ENCODE assay signal across 12 mouse cellular contexts in genomic region chr5:124075716-124076115, GRCm38 (mm10). TPM values are rescaled to one million over a fixed set of nuclear protein-coding genes. Genes with fewer than 3 reads are reported as not detected.
A peak's percentile ranks its signal among the peaks of the same experiment; 100 is the strongest.
DNase-seq lines count a peak whose midpoint lies in the region; ATAC-seq and TF ChIP-seq lines count a peak whose summit lies in the region.
"Had no signal": no experiment of that assay in that cellular context is flagged by ENCODE, and none has a peak within 500 bp of the region (broad histone marks: within the 10 kb centered on the region; RNA-seq: fewer than 3 reads in every experiment).

No protein-coding gene starts in this region.

- H3K27me3 ChIP-seq in kidney, embryonic 14.5 days (ENCODE audit: control insufficient read depth, insufficient read depth, low read length), result no peaks in the 10 kb centered on the region
- no peaks in the 10 kb centered on the region for H3K27me3 ChIP-seq in kidney, adult 2 months (replicated peaks; ENCODE audit: control insufficient read depth, insufficient read depth, low read length)
- no peaks in the 10 kb centered on the region for H3K27me3 ChIP-seq in intestine, embryonic 16.5 days (replicated peaks; ENCODE audit: control insufficient read depth, insufficient read depth, low read length)
- H3K27me3 ChIP-seq in splenic B cell, adult 2 months (ENCODE audit: control insufficient read depth, insufficient read depth, low read length, poor library complexity, severe bottlenecking), result no peaks in the 10 kb centered on the region
- H3K27me3 ChIP-seq: limb, embryonic 12.5 days had no signal

- peak overlapping the region; percentile 51 for H3K27ac ChIP-seq in kidney, embryonic 14.5 days (ENCODE audit: low read depth, low read length)
- H3K27ac ChIP-seq in kidney, adult 2 months (ENCODE audit: insufficient read depth, low read depth, low read length), result no peak overlapping the region
- H3K27ac ChIP-seq in intestine, embryonic 16.5 days (ENCODE audit: low read length), result peak overlapping the region; percentile 77

- H3K4me2 ChIP-seq in kidney, embryonic 14.5 days (replicated peaks; ENCODE audit: low read depth, low read length), result no peak overlapping the region
- H3K4me2 ChIP-seq in intestine, embryonic 16.5 days (ENCODE audit: low read depth, low read length), result no peak overlapping the region
- H3K4me2 ChIP-seq: heart, embryonic 11.5 days; limb, embryonic 12.5 days had no signal

- no peak for TF ChIP-seq CTCF in kidney, adult 2 months (conservative IDR thresholded peaks at IDR 0.05; ENCODE audit: insufficient read depth, insufficient read length, low read depth, low read length)

- ATAC-seq in kidney, embryonic 14.5 days (ENCODE audit: low FRiP score, low TSS enrichment), result no peak
- peak; percentile 3 for ATAC-seq in CD4-positive, CD25-positive, alpha-beta regulatory T cell, adult 4 months
- ATAC-seq in intestine, embryonic 16.5 days, result no peak

- peaks cover 29% of the 10 kb centered on the region; the same call in 1 of the 2 replicates for H3K4me1 ChIP-seq in kidney, embryonic 14.5 days (ENCODE audit: control insufficient read depth, insufficient read depth, low read length)
- no peaks in the 10 kb centered on the region for H3K4me1 ChIP-seq in kidney, adult 2 months (ENCODE audit: control insufficient read depth, insufficient read depth, low read length)
- H3K4me1 ChIP-seq in intestine, embryonic 16.5 days (ENCODE audit: control insufficient read depth, insufficient read depth, low read length), result peaks cover 25% of the 10 kb centered on the region

- no peak for DNase-seq in kidney, adult 2 months
- DNase-seq in splenic B cell, adult 2 months (ENCODE audit: low read depth, low spot score), result peak; percentile 61
- no peak for DNase-seq in gastrocnemius, postnatal 10 days
- DNase-seq in lung, postnatal 10 days, result no peak
- no peak for DNase-seq in cerebellum, adult 8-10 months
- DNase-seq: cerebellum, adult 9-11 months; layer of hippocampus, adult 9-11 months had no signal

- no peak for TF ChIP-seq POLR2A in kidney, adult 2 months (IDR thresholded peaks at IDR 0.05; ENCODE audit: low read depth, low read length)

- no peak overlapping the region for H3K9ac ChIP-seq in kidney, embryonic 14.5 days (ENCODE audit: low read depth, low read length)
- peak overlapping the region; percentile 19; the same call in 1 of the 2 replicates for H3K9ac ChIP-seq in intestine, embryonic 16.5 days (ENCODE audit: low read depth, low read length)
- H3K9ac ChIP-seq: limb, embryonic 12.5 days had no signal

- 62% methylated on average over 9 of the region's 9 CpGs for whole genome bisulfite sequencing in kidney, embryonic 14.5 days
- WGBS in kidney, adult 2 months, result 78% methylated on average over 9 of the region's 9 CpGs
- 72% methylated on average over 9 of the region's 9 CpGs for WGBS in intestine, embryonic 16.5 days

- no peaks in the 10 kb centered on the region for H3K36me3 ChIP-seq in kidney, embryonic 14.5 days (ENCODE audit: control insufficient read depth, insufficient read depth, low read length)
- H3K36me3 ChIP-seq in kidney, adult 2 months (ENCODE audit: control insufficient read depth, insufficient read depth, low read length), result no peaks in the 10 kb centered on the region
- H3K36me3 ChIP-seq in intestine, embryonic 16.5 days (ENCODE audit: control insufficient read depth, insufficient read depth, low read length), result no peaks in the 10 kb centered on the region
- H3K36me3 ChIP-seq in splenic B cell, adult 2 months (ENCODE audit: control insufficient read depth, insufficient read depth, low read length, poor library complexity, severe bottlenecking), result no peaks in the 10 kb centered on the region
- H3K36me3 ChIP-seq: limb, embryonic 12.5 days had no signal

- no peak overlapping the region for H3K4me3 ChIP-seq in kidney, embryonic 14.5 days (ENCODE audit: low read length)
- no peak overlapping the region for H3K4me3 ChIP-seq in kidney, adult 2 months (ENCODE audit: insufficient read depth, low read depth, low read length)
- H3K4me3 ChIP-seq in intestine, embryonic 16.5 days (ENCODE audit: low read length), result no peak overlapping the region
- H3K4me3 ChIP-seq: limb, embryonic 12.5 days had no signal

- no peaks in the 10 kb centered on the region for H3K9me3 ChIP-seq in kidney, embryonic 14.5 days (ENCODE audit: control insufficient read depth, low read length)
- no peaks in the 10 kb centered on the region for H3K9me3 ChIP-seq in intestine, embryonic 16.5 days (ENCODE audit: control insufficient read depth, low read length)
- H3K9me3 ChIP-seq: limb, embryonic 12.5 days had no signal

RNA-seq across cellular contexts. Expression of gene Abcb9, which starts 19.9 kb away (rescaled TPM):
- polyA plus RNA-seq in kidney, embryonic 14.5 days (2014; fragmentation: Nextera tagmentation; extraction: Ambion mirVana), result 0.44 and 0.97 TPM in 2 replicates
- polyA plus RNA-seq in kidney, adult 2 months (2012; rRNA removed), result 8.1 and 8.5 TPM in 2 replicates
- polyA plus RNA-seq in CD4-positive, CD25-positive, alpha-beta regulatory T cell, adult 4 months (2017; shearing (Covaris generic)), result 10 to 100 TPM; 16.1 to 16.6 TPM
- polyA plus RNA-seq in intestine, embryonic 16.5 days (2015; fragmentation: Nextera tagmentation; extraction: Ambion mirVana), result 2.5 and 3.2 TPM in 2 replicates
- total RNA-seq in gastrocnemius, postnatal 10 days (2021), result 1 to 10 TPM; 4.2 to 4.4 TPM

RNA-seq across cellular contexts. Expression of gene Ogfod2, which starts 36.4 kb away (rescaled TPM):
- 12.2 and 15.3 TPM in 2 replicates for polyA plus RNA-seq in kidney, embryonic 14.5 days (2014; fragmentation: Nextera tagmentation; extraction: Ambion mirVana)
- polyA plus RNA-seq in kidney, adult 2 months (2012; rRNA removed), result 54.9 and 71.9 TPM in 2 replicates
- polyA plus RNA-seq in CD4-positive, CD25-positive, alpha-beta regulatory T cell, adult 4 months (2017; shearing (Covaris generic)), result 10 to 100 TPM; 25.6 to 51.6 TPM
- polyA plus RNA-seq in intestine, embryonic 16.5 days (2015; fragmentation: Nextera tagmentation; extraction: Ambion mirVana), result 30.5 and 33.6 TPM in 2 replicates
- total RNA-seq in gastrocnemius, postnatal 10 days (2021), result 1 to 10 TPM; 7.2 to 8.8 TPM

RNA-seq across cellular contexts. Expression of gene Arl6ip4, which starts 40.2 kb away (rescaled TPM):
- 105 and 114 TPM in 2 replicates for polyA plus RNA-seq in kidney, embryonic 14.5 days (2014; fragmentation: Nextera tagmentation; extraction: Ambion mirVana)
- 28.9 and 31.5 TPM in 2 replicates for polyA plus RNA-seq in kidney, adult 2 months (2012; rRNA removed)
- polyA plus RNA-seq in CD4-positive, CD25-positive, alpha-beta regulatory T cell, adult 4 months (2017; shearing (Covaris generic)), result 10 to 100 TPM; 48.7 to 61.0 TPM
- polyA plus RNA-seq in intestine, embryonic 16.5 days (2015; fragmentation: Nextera tagmentation; extraction: Ambion mirVana), result 78.1 and 84.8 TPM in 2 replicates
- total RNA-seq in gastrocnemius, postnatal 10 days (2021), result 10 to 100 TPM; 53.8 to 64.3 TPM

RNA-seq across cellular contexts. Expression of gene Vps37b, which starts 43.6 kb away (rescaled TPM):
- 20.2 and 27.6 TPM in 2 replicates for polyA plus RNA-seq in kidney, embryonic 14.5 days (2014; fragmentation: Nextera tagmentation; extraction: Ambion mirVana)
- polyA plus RNA-seq in kidney, adult 2 months (2012; rRNA removed), result 22.6 and 24.1 TPM in 2 replicates
- 10 to 100 TPM; 17.8 to 22.1 TPM for polyA plus RNA-seq in CD4-positive, CD25-positive, alpha-beta regulatory T cell, adult 4 months (2017; shearing (Covaris generic))
- polyA plus RNA-seq in intestine, embryonic 16.5 days (2015; fragmentation: Nextera tagmentation; extraction: Ambion mirVana), result 25.7 and 27.1 TPM in 2 replicates
- 10 to 100 TPM; 11.9 to 13.4 TPM for total RNA-seq in gastrocnemius, postnatal 10 days (2021)
